Mouse (Mus musculus) brain, embryonic 18.5 days (tissue): ENCODE results near the gene Kif1b.
A peak's percentile ranks its signal among the peaks of the same experiment; 100 is the strongest.

Source experiments
- DNase-seq: peaks from one replicate; pipeline ENCODE4 v3.0.0-alpha.2; 2012; ENCODE audit warnings: low read depth, low spot score

The Kif1b gene

GRCm38 (mm10) chr4:149307596-149308490, at the start of gene Kif1b:
Kif1b (minus strand) TSS chr4:149307693.
- DNase-seq: peak; percentile 94

GRCm38 (mm10) chr4:149354671-149355070, 47.2 kb upstream of the Kif1b start:
- DNase-seq: no peak

- no peak for DNase-seq
These were observed 44.2 kb upstream of the Kif1b start for GRCm38 (mm10) chr4:149351596-149352150.

- DNase-seq: no peak
These were observed 41.5 kb upstream of the Kif1b start for GRCm38 (mm10) chr4:149348963-149349362.

GRCm38 (mm10) chr4:149345873-149346272, 38.4 kb upstream of the Kif1b start:
- no peak for DNase-seq

- no peak for DNase-seq
These were observed 36.8 kb upstream of the Kif1b start for GRCm38 (mm10) chr4:149344311-149344710.

GRCm38 (mm10) chr4:149340680-149341079, 33.2 kb upstream of the Kif1b start:
- no peak for DNase-seq

GRCm38 (mm10) chr4:149339426-149340214, 32.1 kb upstream of the Kif1b start:
- DNase-seq: no peak

- no peak for DNase-seq
These were observed 30.6 kb upstream of the Kif1b start for GRCm38 (mm10) chr4:149338137-149338536.

GRCm38 (mm10) chr4:149337353-149337752, 29.9 kb upstream of the Kif1b start:
- no peak for DNase-seq

GRCm38 (mm10) chr4:149336302-149336701, 28.8 kb upstream of the Kif1b start:
- no peak for DNase-seq

GRCm38 (mm10) chr4:149334881-149335280, 27.4 kb upstream of the Kif1b start:
- DNase-seq: no peak

GRCm38 (mm10) chr4:149332726-149333125, 25.2 kb upstream of the Kif1b start:
- DNase-seq: no peak

GRCm38 (mm10) chr4:149330495-149330894, 23.0 kb upstream of the Kif1b start:
- no peak for DNase-seq

GRCm38 (mm10) chr4:149328735-149329134, 21.2 kb upstream of the Kif1b start:
- no peak for DNase-seq

- no peak for DNase-seq
These were observed 19.8 kb upstream of the Kif1b start for GRCm38 (mm10) chr4:149327281-149327680.

- no peak for DNase-seq
These were observed 18.1 kb upstream of the Kif1b start for GRCm38 (mm10) chr4:149325411-149326162.

GRCm38 (mm10) chr4:149323730-149324129, 16.2 kb upstream of the Kif1b start:
- DNase-seq: no peak

GRCm38 (mm10) chr4:149322718-149323117, 15.2 kb upstream of the Kif1b start:
- DNase-seq: no peak

GRCm38 (mm10) chr4:149322286-149322685, 14.8 kb upstream of the Kif1b start:
- no peak for DNase-seq

GRCm38 (mm10) chr4:149319088-149319487, 11.6 kb upstream of the Kif1b start:
- peak; percentile 14 for DNase-seq

- DNase-seq: peak; percentile 8
These were observed 9.9 kb upstream of the Kif1b start for GRCm38 (mm10) chr4:149317387-149317786.
